Mouse (Mus musculus): ENCODE data around the gene Hcn4. TPM values are rescaled to one million over a fixed set of nuclear protein-coding genes. Genes with fewer than 3 reads are reported as not detected.

Gene Hcn4
- polyA plus RNA-seq, 1 experiment from 2014 or later, result 2.3 TPM

GRCm38 (mm10) chr9:58876946-58877625 lies 53.9 kb downstream of the Hcn4 start:
- H3K36me3 ChIP-seq, result peaks cover 56% of the 10 kb centered on the region
- WGBS, result 82% methylated on average over 6 of the region's 6 CpGs
- no peak overlapping the region for H3K27ac ChIP-seq (ENCODE audit: poor library complexity, severe bottlenecking)

GRCm38 (mm10) chr9:58879836-58880235 lies 56.6 kb downstream of the Hcn4 start:
- Histone ChIP-seq H3K9me3 (replicated peaks) (no peaks in the 10 kb centered on the region), H3K27me3 (replicated peaks) (no peaks in the 10 kb centered on the region), H3K4me3 (no peak overlapping the region), H3K9ac (no peak overlapping the region), H3K27ac (ENCODE audit: poor library complexity, severe bottlenecking) (no peak overlapping the region), H3K4me2 (no peak overlapping the region), H3K4me1 (replicated peaks) (no peaks in the 10 kb centered on the region), H3K36me3 (peaks cover 72% of the 10 kb centered on the region)
- no peak for ATAC-seq (ENCODE audit: insufficient number of reproducible peaks, low FRiP score)
- 82% methylated on average over 1 of the region's 1 CpGs for WGBS

More at GRCm38 (mm10) chr9:58876946-58877625, 53.9 kb downstream of the Hcn4 start:
- H3K4me2 ChIP-seq, result no peak overlapping the region
- H3K4me3 ChIP-seq, result no peak overlapping the region
- ATAC-seq (ENCODE audit: insufficient number of reproducible peaks, low FRiP score), result no peak
- no peak overlapping the region for H3K9ac ChIP-seq
- H3K9me3 ChIP-seq (replicated peaks), result no peaks in the 10 kb centered on the region
- no peaks in the 10 kb centered on the region for H3K27me3 ChIP-seq (replicated peaks)
- peaks cover 2% of the 10 kb centered on the region; the same call in 1 of the 2 replicates for H3K4me1 ChIP-seq (replicated peaks)

GRCm38 (mm10) chr9:58882686-58883085 lies 59.5 kb downstream of the Hcn4 start:
- H3K27me3 ChIP-seq (replicated peaks), result no peaks in the 10 kb centered on the region
- ATAC-seq (ENCODE audit: insufficient number of reproducible peaks, low FRiP score), result no peak
- peaks cover 6% of the 10 kb centered on the region; the same call in 1 of the 2 replicates for H3K4me1 ChIP-seq (replicated peaks)
- H3K4me3 ChIP-seq, result no peak overlapping the region
- H3K9ac ChIP-seq, result no peak overlapping the region
- H3K9me3 ChIP-seq (replicated peaks), result no peaks in the 10 kb centered on the region
- 62% methylated on average over 1 of the region's 1 CpGs for WGBS
- no peak overlapping the region for H3K4me2 ChIP-seq
- H3K36me3 ChIP-seq, result peaks cover 69% of the 10 kb centered on the region
- no peak overlapping the region for H3K27ac ChIP-seq (ENCODE audit: poor library complexity, severe bottlenecking)

- 67% methylated on average over 12 of the region's 12 CpGs for WGBS
These were observed 66.7 kb downstream of the Hcn4 start for GRCm38 (mm10) chr9:58889782-58890448.

GRCm38 (mm10) chr9:58890893-58891292 lies 67.7 kb downstream of the Hcn4 start:
- H3K36me3 ChIP-seq, result peaks cover 48% of the 10 kb centered on the region
- H3K4me3 ChIP-seq, result no peak overlapping the region
- no peaks in the 10 kb centered on the region for H3K9me3 ChIP-seq (replicated peaks)
- no peak overlapping the region for H3K4me2 ChIP-seq
- ATAC-seq (ENCODE audit: insufficient number of reproducible peaks, low FRiP score), result no peak
- H3K27ac ChIP-seq (ENCODE audit: poor library complexity, severe bottlenecking), result peak overlapping the region; percentile 71; the same call in 1 of the 2 replicates
- peaks cover 19% of the 10 kb centered on the region for H3K4me1 ChIP-seq (replicated peaks)
- H3K9ac ChIP-seq, result no peak overlapping the region
- 74% methylated on average over 8 of the region's 8 CpGs for WGBS
- no peaks in the 10 kb centered on the region for H3K27me3 ChIP-seq (replicated peaks)

More at GRCm38 (mm10) chr9:58889782-58890448, 66.7 kb downstream of the Hcn4 start:
- Histone ChIP-seq H3K9ac (no peak overlapping the region), H3K27me3 (replicated peaks) (no peaks in the 10 kb centered on the region), H3K27ac (ENCODE audit: poor library complexity, severe bottlenecking) (peak overlapping the region; percentile 69), H3K4me1 (replicated peaks) (peaks cover 19% of the 10 kb centered on the region), H3K36me3 (peaks cover 54% of the 10 kb centered on the region), H3K4me2 (no peak overlapping the region), H3K4me3 (no peak overlapping the region), H3K9me3 (replicated peaks) (no peaks in the 10 kb centered on the region)
- no peak for ATAC-seq (ENCODE audit: insufficient number of reproducible peaks, low FRiP score)

GRCm38 (mm10) chr9:58891840-58892640 lies 68.8 kb downstream of the Hcn4 start:
- no peaks in the 10 kb centered on the region for H3K9me3 ChIP-seq (replicated peaks)
- peaks cover 41% of the 10 kb centered on the region for H3K36me3 ChIP-seq
- H3K4me1 ChIP-seq (replicated peaks), result peaks cover 15% of the 10 kb centered on the region
- H3K27me3 ChIP-seq (replicated peaks), result no peaks in the 10 kb centered on the region
- WGBS, result 81% methylated on average over 6 of the region's 6 CpGs
- H3K27ac ChIP-seq (ENCODE audit: poor library complexity, severe bottlenecking), result no peak overlapping the region
- no peak overlapping the region for H3K4me3 ChIP-seq
- ATAC-seq (ENCODE audit: insufficient number of reproducible peaks, low FRiP score), result no peak
- H3K4me2 ChIP-seq, result no peak overlapping the region
- no peak overlapping the region for H3K9ac ChIP-seq

- H3K9ac ChIP-seq, result no peak overlapping the region
- no peaks in the 10 kb centered on the region for H3K27me3 ChIP-seq (replicated peaks)
- peaks cover 17% of the 10 kb centered on the region for H3K36me3 ChIP-seq
- no peak for ATAC-seq (ENCODE audit: insufficient number of reproducible peaks, low FRiP score)
- no peak overlapping the region for H3K4me2 ChIP-seq
- no peaks in the 10 kb centered on the region for H3K9me3 ChIP-seq (replicated peaks)
- H3K27ac ChIP-seq (ENCODE audit: poor library complexity, severe bottlenecking), result no peak overlapping the region
- H3K4me1 ChIP-seq (replicated peaks), result peaks cover 4% of the 10 kb centered on the region; the same call in 1 of the 2 replicates
- H3K4me3 ChIP-seq, result no peak overlapping the region
These were observed 76.4 kb downstream of the Hcn4 start for GRCm38 (mm10) chr9:58899602-58900001.

GRCm38 (mm10) chr9:58902869-58903585 lies 79.8 kb downstream of the Hcn4 start:
- Histone ChIP-seq H3K9me3 (replicated peaks) (no peaks in the 10 kb centered on the region), H3K36me3 (peaks cover 33% of the 10 kb centered on the region), H3K4me1 (replicated peaks) (peaks cover 4% of the 10 kb centered on the region; the same call in 1 of the 2 replicates), H3K4me3 (no peak overlapping the region), H3K4me2 (no peak overlapping the region), H3K27me3 (replicated peaks) (no peaks in the 10 kb centered on the region), H3K9ac (no peak overlapping the region), H3K27ac (ENCODE audit: poor library complexity, severe bottlenecking) (no peak overlapping the region)
- no peak for ATAC-seq (ENCODE audit: insufficient number of reproducible peaks, low FRiP score)
- WGBS, result 60% methylated on average over 6 of the region's 6 CpGs

All from heart, embryonic 12.5 days (tissue).